Mouse (Mus musculus): ENCODE measurements at regions not wholly inside any gene's neighbourhood (a gene's known extent, or its start where the extent isn't known, plus 50 kb on each side); places are given as distances from the start of the nearest gene placed in this dataset.

GRCm38 (mm10) chr4:31838592-31838991 is 125.3 kb upstream of the Map3k7 start:
- no peak for TF ChIP-seq CTCF (IDR thresholded peaks at IDR 0.05)
- TF ChIP-seq EP300 (IDR thresholded peaks at IDR 0.05): no peak

Measured in lung, postnatal 0 days (tissue).